In genomic region chr3:84218498-84218897, GRCm38 (mm10) we compare ENCODE assay signal across 15 mouse cellular contexts. TPM values are rescaled to one million over a fixed set of nuclear protein-coding genes. Genes with fewer than 3 reads are reported as not detected.
DNase-seq lines count a peak whose midpoint lies in the region; ATAC-seq and TF ChIP-seq lines count a peak whose summit lies in the region.
"Had no signal": no experiment of that assay in that cellular context is flagged by ENCODE, and none has a peak within 500 bp of the region (broad histone marks: within the 10 kb centered on the region; RNA-seq: fewer than 3 reads in every experiment).

No protein-coding gene starts in this region.

- peak overlapping the region in 1 of 3 experiments; percentile 60 for H3K4me3 ChIP-seq in CH12.LX (replicated peaks in 1 of 3; ENCODE audit: low read depth in 2 of 3, low read length in 2 of 3, poor library complexity in 1 of 3)
- no peak overlapping the region for H3K4me3 ChIP-seq in embryonic facial prominence, embryonic 11.5 days (ENCODE audit: low read depth, low read length)
- peak overlapping the region; percentile 64 for H3K4me3 ChIP-seq in hindbrain, embryonic 10.5 days
- H3K4me3 ChIP-seq in midbrain, embryonic 13.5 days (replicated peaks), result peak overlapping the region; percentile 65
- no peak overlapping the region for H3K4me3 ChIP-seq in heart, embryonic 12.5 days
- H3K4me3 ChIP-seq: liver, embryonic 12.5 days had no signal

- no peak for TF ChIP-seq EP300 in CH12.LX (IDR thresholded peaks at IDR 0.05; ENCODE audit: low read length)

- no peak for TF ChIP-seq POLR2A in CH12.LX (IDR thresholded peaks at IDR 0.05; ENCODE audit: low read depth, low read length)

- 51% methylated on average over 2 of the region's 2 CpGs for WGBS in embryonic facial prominence, embryonic 11.5 days
- 53% methylated on average over 2 of the region's 2 CpGs for WGBS in hindbrain, embryonic 10.5 days
- WGBS in midbrain, embryonic 13.5 days, result 47% methylated on average over 2 of the region's 2 CpGs
- WGBS in heart, embryonic 12.5 days, result 61% methylated on average over 2 of the region's 2 CpGs

- H3K79me2 ChIP-seq in CH12.LX (replicated peaks; ENCODE audit: control insufficient read depth, extremely low read depth, insufficient read depth, poor library complexity, severe bottlenecking), result no peaks in the 10 kb centered on the region

- peak overlapping the region; percentile 92; the same call in 1 of the 2 replicates for H3K4me2 ChIP-seq in CH12.LX (ENCODE audit: insufficient read depth, low read depth, poor library complexity, severe bottlenecking)
- H3K4me2 ChIP-seq in embryonic facial prominence, embryonic 11.5 days (ENCODE audit: low read depth, low read length), result peak overlapping the region; percentile 14; the same call in 1 of the 2 replicates
- H3K4me2 ChIP-seq in midbrain, embryonic 13.5 days (replicated peaks), result peak overlapping the region; percentile 65
- no peak overlapping the region for H3K4me2 ChIP-seq in heart, embryonic 12.5 days
- H3K4me2 ChIP-seq: liver, embryonic 12.5 days had no signal

- peaks cover 0 to 2% of the 10 kb centered on the region in 2 experiments for H3K36me3 ChIP-seq in CH12.LX (replicated peaks in 1 of 2; ENCODE audit: control insufficient read depth in 1 of 2, insufficient read depth in 1 of 2, low read length in 1 of 2)
- H3K36me3 ChIP-seq in embryonic facial prominence, embryonic 11.5 days (replicated peaks; ENCODE audit: control insufficient read depth, insufficient read depth, low read depth, low read length), result no peaks in the 10 kb centered on the region
- H3K36me3 ChIP-seq in hindbrain, embryonic 10.5 days, result no peaks in the 10 kb centered on the region
- H3K36me3 ChIP-seq in midbrain, embryonic 13.5 days, result no peaks in the 10 kb centered on the region
- H3K36me3 ChIP-seq in heart, embryonic 12.5 days, result no peaks in the 10 kb centered on the region
- H3K36me3 ChIP-seq: liver, embryonic 12.5 days had no signal

- no peak for TF ChIP-seq CTCF in CH12.LX (conservative IDR thresholded peaks at IDR 0.05 in 1 of 2, IDR thresholded peaks at IDR 0.05 in 1 of 2; ENCODE audit: low read depth in 2 of 2, low read length in 2 of 2)

- peak overlapping the region; percentile 33; the same call in 1 of the 2 replicates for H3K27ac ChIP-seq in CH12.LX (ENCODE audit: insufficient read depth, low read depth)
- H3K27ac ChIP-seq in embryonic facial prominence, embryonic 11.5 days (replicated peaks; ENCODE audit: low read depth, low read length), result no peak overlapping the region
- H3K27ac ChIP-seq in hindbrain, embryonic 10.5 days, result peak overlapping the region; percentile 93
- peak overlapping the region; percentile 63; the same call in 1 of the 2 replicates for H3K27ac ChIP-seq in midbrain, embryonic 13.5 days
- no peak overlapping the region for H3K27ac ChIP-seq in heart, embryonic 12.5 days (ENCODE audit: poor library complexity, severe bottlenecking)
- H3K27ac ChIP-seq: liver, embryonic 12.5 days; macrophage had no signal

- H3K9ac ChIP-seq in CH12.LX (ENCODE audit: insufficient read depth, low read depth), result peak overlapping the region; percentile 3; the same call in 1 of the 2 replicates
- H3K9ac ChIP-seq in embryonic facial prominence, embryonic 11.5 days (replicated peaks; ENCODE audit: low read length), result no peak overlapping the region
- H3K9ac ChIP-seq in midbrain, embryonic 13.5 days (replicated peaks), result peak overlapping the region; percentile 80
- no peak overlapping the region for H3K9ac ChIP-seq in heart, embryonic 12.5 days
- H3K9ac ChIP-seq: liver, embryonic 12.5 days had no signal

- H3K27me3 ChIP-seq in CH12.LX (replicated peaks), result no peaks in the 10 kb centered on the region
- H3K27me3 ChIP-seq in embryonic facial prominence, embryonic 11.5 days (ENCODE audit: control insufficient read depth, insufficient read depth, low read length), result no peaks in the 10 kb centered on the region
- no peaks in the 10 kb centered on the region; the same call in 1 of the 2 replicates for H3K27me3 ChIP-seq in hindbrain, embryonic 10.5 days (ENCODE audit: insufficient read depth, poor library complexity, severe bottlenecking)
- no peaks in the 10 kb centered on the region for H3K27me3 ChIP-seq in midbrain, embryonic 13.5 days
- peaks cover 15% of the 10 kb centered on the region for H3K27me3 ChIP-seq in heart, embryonic 12.5 days (replicated peaks)

- DNase-seq in CH12.LX (ENCODE audit: extremely low read depth), result no peak
- peak; percentile 19 for DNase-seq in embryonic facial prominence, embryonic 11.5 days (ENCODE audit: low spot score)
- DNase-seq in hindbrain, embryonic 10.5 days (ENCODE audit: low spot score), result no peak
- no peak for DNase-seq in right cerebral cortex, postnatal 25 days
- no peak for DNase-seq in cerebellum, postnatal 36 days
- DNase-seq: cerebellum, adult 9-11 months; gastrocnemius, postnatal 25 days; heart, postnatal 10 days; kidney, adult 18-20 months; right cerebral cortex, postnatal 4 days had no signal

- ATAC-seq in embryonic facial prominence, embryonic 11.5 days (replicated peaks; ENCODE audit: insufficient number of reproducible peaks, low FRiP score, low TSS enrichment, low read depth), result no peak
- ATAC-seq in midbrain, embryonic 13.5 days, result no peak
- ATAC-seq in heart, embryonic 12.5 days (ENCODE audit: insufficient number of reproducible peaks, low FRiP score), result no peak
- ATAC-seq: liver, embryonic 12.5 days had no signal

- TF ChIP-seq RAD21 in CH12.LX (IDR thresholded peaks at IDR 0.05; ENCODE audit: low read depth, low read length), result no peak

- dilution Hi-C loops in CH12.LX (cut with MboI; ENCODE audit: extremely low pct_ligation_motif_present, extremely low pct_unique_long_range_greater_than_20kb, low sequenced_read_pairs), result no loop called here

- in situ Hi-C loops in CH12.LX (cut with MboI; ENCODE audit: low pct_ligation_motif_present, low pct_unique_long_range_greater_than_20kb, low sequenced_read_pairs), result loop anchor here (5.0 kb wide), 1 partner anchor 36 kb away; no protein-coding TSS in a partner anchor

- H3K4me1 ChIP-seq in CH12.LX (ENCODE audit: control insufficient read depth in 1 of 2, insufficient read depth in 2 of 2), result peaks cover 6 to 34% of the 10 kb centered on the region in 2 experiments
- H3K4me1 ChIP-seq in embryonic facial prominence, embryonic 11.5 days (ENCODE audit: control insufficient read depth, insufficient read depth, low read length), result no peaks in the 10 kb centered on the region
- H3K4me1 ChIP-seq in hindbrain, embryonic 10.5 days (replicated peaks), result peaks cover 67% of the 10 kb centered on the region
- peaks cover 70% of the 10 kb centered on the region for H3K4me1 ChIP-seq in midbrain, embryonic 13.5 days (replicated peaks)
- H3K4me1 ChIP-seq in heart, embryonic 12.5 days (replicated peaks), result 0 out of 2 replicates have a peak, but pooled peaks cover 3% of the 10 kb centered on the region

- H3K9me3 ChIP-seq in CH12.LX (replicated peaks; ENCODE audit: low read length), result no peaks in the 10 kb centered on the region
- H3K9me3 ChIP-seq in embryonic facial prominence, embryonic 11.5 days (replicated peaks; ENCODE audit: control insufficient read depth, low read length), result no peaks in the 10 kb centered on the region
- no peaks in the 10 kb centered on the region for H3K9me3 ChIP-seq in hindbrain, embryonic 10.5 days
- H3K9me3 ChIP-seq in midbrain, embryonic 13.5 days, result no peaks in the 10 kb centered on the region
- no peaks in the 10 kb centered on the region for H3K9me3 ChIP-seq in heart, embryonic 12.5 days (replicated peaks)
- H3K9me3 ChIP-seq: liver, embryonic 12.5 days had no signal

TF ChIP-seq in CH12.LX, 34 proteins besides CTCF, POLR2A, EP300 and RAD21:
- 0 out of 2 replicates have a peak, but pooled peaks have one; percentile 1 for TF ChIP-seq MAX (IDR thresholded peaks at IDR 0.05; ENCODE audit: low read length)
- peak; percentile 32; the same call in 1 of the 2 replicates for TF ChIP-seq ZNF384 (IDR thresholded peaks at IDR 0.05; ENCODE audit: low read depth, low read length)
- no peak for TF ChIP-seq TBP (conservative IDR thresholded peaks at IDR 0.05; ENCODE audit: low read depth, low read length)

RNA-seq across cellular contexts. Expression of gene Gm6525, which starts 44.6 kb away (rescaled TPM):
- 0.17 and 0.21 TPM in 2 replicates for total RNA-seq in CH12.LX (2012; rRNA removed)
- 0.31 and 0.41 TPM in 2 replicates for total RNA-seq in CH12.LX (2014; rRNA removed)
- 0.34 and 0.71 TPM in 2 replicates for polyA plus RNA-seq in CH12.LX (2012; ENCODE audit: insufficient read length, low read depth)
- 0.21 and 0.42 TPM in 2 replicates for polyA plus RNA-seq in embryonic facial prominence, embryonic 11.5 days (2014; fragmentation: Nextera tagmentation; extraction: Ambion mirVana)
- 1.5 and 1.9 TPM in 2 replicates for polyA plus RNA-seq in hindbrain, embryonic 10.5 days (2016; fragmentation: Nextera tagmentation; extraction: Ambion mirVana)
- polyA plus RNA-seq in midbrain, embryonic 13.5 days (2015; fragmentation: Nextera tagmentation; extraction: Ambion mirVana), result 3.8 and 4.3 TPM in 2 replicates
- 0.18 TPM in 1 of 2 replicates, not detected in the other for polyA plus RNA-seq in heart, embryonic 12.5 days (2016; fragmentation: Nextera tagmentation; extraction: Ambion mirVana)
- total RNA-seq: gastrocnemius, postnatal 25 days; neutrophil, adult 5-6 weeks had no signal
- polyA plus RNA-seq: liver, embryonic 12.5 days; macrophage had no signal

Comparison
In these comparisons a context has a peak if more than half of its experiments do, and no peak if none do; other contexts are left out.
1. H3K27ac ChIP-seq: peak in CH12.LX (single experiment), hindbrain, embryonic 10.5 days (single experiment) and midbrain, embryonic 13.5 days (single experiment); none in embryonic facial prominence, embryonic 11.5 days (single experiment) and heart, embryonic 12.5 days (single experiment).
2. H3K4me3 ChIP-seq: peak in hindbrain, embryonic 10.5 days (single experiment) and midbrain, embryonic 13.5 days (single experiment); none in embryonic facial prominence, embryonic 11.5 days (single experiment) and heart, embryonic 12.5 days (single experiment).
3. H3K9ac ChIP-seq: peak in CH12.LX (single experiment) and midbrain, embryonic 13.5 days (single experiment); none in embryonic facial prominence, embryonic 11.5 days (single experiment) and heart, embryonic 12.5 days (single experiment).